Mouse (Mus musculus) midbrain, embryonic 13.5 days (tissue): ENCODE data around the gene Atpaf1. TPM values are rescaled to one million over a fixed set of nuclear protein-coding genes. Genes with fewer than 3 reads are reported as not detected.

Experiments used
- ATAC-seq: fragments of 200-750 bp; cut with Nextera tagmentation; 2 replicates; pipeline ENCODE4 v1.8.0; 2017; ENCODE audit warnings: mild to moderate bottlenecking, moderate TSS enrichment, moderate library complexity
- H3K27ac ChIP-seq: fragments of 300-500 bp; sonication (generic); 2 replicates; pipeline ENCODE4 v1.5.1; 2015; ENCODE audit warnings: inconsistent platforms, mild to moderate bottlenecking, moderate library complexity
- H3K27me3 ChIP-seq: fragments of 300-500 bp; sonication (generic); 2 replicates; pipeline ENCODE4 v1.6.1; 2015; ENCODE audit warnings: mild to moderate bottlenecking, inconsistent platforms
- H3K36me3 ChIP-seq: fragments of 300-500 bp; sonication (generic); 2 replicates; pipeline ENCODE4 v1.6.1; 2015; ENCODE audit warnings: mild to moderate bottlenecking, inconsistent platforms
- H3K4me1 ChIP-seq: fragments of 300-500 bp; sonication (generic); replicated peaks from 2 replicates; pipeline ENCODE4 v1.6.1; 2015; ENCODE audit warnings: inconsistent platforms
- H3K4me2 ChIP-seq: fragments of 300-500 bp; sonication (generic); replicated peaks from 2 replicates; pipeline ENCODE4 v1.6.1; 2015; ENCODE audit warnings: moderate library complexity, mild to moderate bottlenecking, inconsistent platforms
- H3K4me3 ChIP-seq: fragments of 300-500 bp; sonication (generic); replicated peaks from 2 replicates; pipeline ENCODE4 v1.5.1; 2015; ENCODE audit warnings: mild to moderate bottlenecking, inconsistent platforms
- H3K9ac ChIP-seq: fragments of 300-500 bp; sonication (generic); replicated peaks from 2 replicates; pipeline ENCODE4 v1.6.1; 2015; ENCODE audit warnings: mild to moderate bottlenecking, inconsistent platforms
- H3K9me3 ChIP-seq: fragments of 300-500 bp; sonication (generic); 2 replicates; pipeline ENCODE4 v1.6.1; 2016; ENCODE audit warnings: mild to moderate bottlenecking, inconsistent platforms
- WGBS: fragments of 180-500 bp; shearing (Covaris S2); methylation state at CpG from one replicate; pipeline ENCODE4 v1.1.7; 2015; 5-methylcytosine and 5-hydroxymethylcytosine counted together
- polyA plus RNA-seq: library from polyadenylated mRNA; unstranded; fragments of >200 nt; fragmentation: Nextera tagmentation; extraction: Ambion mirVana; gene quantifications from 2 replicates; pipeline ENCODE4 v1.2.1, GENCODE M21; 2015

Atpaf1 gene
- polyA plus RNA-seq, 1 experiment from 2014 or later, result 38.7 TPM

GRCm38 (mm10) chr4:115820199-115820598 lies 35.6 kb downstream of the Atpaf1 start:
- Histone ChIP-seq H3K4me1 (no peaks in the 10 kb centered on the region), H3K36me3 (peaks cover 13% of the 10 kb centered on the region; the same call in 1 of the 2 replicates), H3K9ac (no peak overlapping the region), H3K4me3 (no peak overlapping the region), H3K27me3 (no peaks in the 10 kb centered on the region), H3K27ac (no peak overlapping the region), H3K9me3 (no peaks in the 10 kb centered on the region), H3K4me2 (no peak overlapping the region)
- ATAC-seq, result no peak
- 90% methylated on average over 3 of the region's 3 CpGs for WGBS

DNA sequence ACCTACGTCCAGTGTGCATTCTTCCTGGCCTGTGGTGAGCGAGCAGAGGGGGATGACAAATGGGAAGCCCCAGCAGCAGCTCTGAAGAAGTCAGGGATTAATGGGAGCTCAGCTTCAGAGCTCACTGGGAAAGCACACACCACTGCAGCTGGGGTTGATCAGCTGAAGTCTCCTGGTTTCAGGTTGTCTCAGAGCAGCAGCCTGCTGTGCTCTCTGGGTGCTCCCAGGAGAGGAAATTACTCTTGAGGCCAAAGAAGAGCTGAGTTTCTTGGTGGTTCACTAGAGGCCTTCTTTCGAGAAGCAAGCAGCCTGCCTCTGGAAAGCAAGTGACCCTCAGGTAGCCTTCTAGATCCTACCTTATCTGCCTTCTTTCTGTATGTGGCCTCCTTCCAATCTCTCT lies 36.3 kb downstream of the Atpaf1 start:
- peaks cover 6% of the 10 kb centered on the region; the same call in 1 of the 2 replicates for H3K36me3 ChIP-seq
- WGBS, result 72% methylated on average over 3 of the region's 3 CpGs
- H3K9ac ChIP-seq, result no peak overlapping the region
- H3K4me1 ChIP-seq, result no peaks in the 10 kb centered on the region
- ATAC-seq, result no peak
- H3K27me3 ChIP-seq, result no peaks in the 10 kb centered on the region
- no peaks in the 10 kb centered on the region for H3K9me3 ChIP-seq
- no peak overlapping the region for H3K27ac ChIP-seq
- H3K4me3 ChIP-seq, result no peak overlapping the region
- no peak overlapping the region for H3K4me2 ChIP-seq

DNA sequence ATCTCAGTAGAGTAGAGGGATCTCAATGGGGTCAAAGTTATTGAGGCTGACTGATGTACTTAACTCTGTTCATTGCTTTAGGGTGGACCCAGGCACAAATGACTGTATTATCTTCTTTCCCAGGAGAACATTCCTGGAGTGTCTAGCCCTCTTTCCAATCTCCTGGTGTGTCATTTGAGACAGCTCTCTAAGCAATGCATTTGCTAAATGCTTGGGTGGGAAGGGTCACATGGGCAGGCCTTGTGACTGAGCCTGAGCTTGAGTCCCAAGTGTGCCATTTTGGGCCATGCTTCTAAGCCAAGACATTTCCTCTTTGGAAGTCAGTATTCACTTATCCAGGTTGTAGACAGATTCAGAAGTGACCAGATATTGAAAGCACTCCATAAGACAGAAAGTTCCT lies 36.8 kb downstream of the Atpaf1 start:
- H3K36me3 ChIP-seq, result peaks cover 3% of the 10 kb centered on the region; the same call in 1 of the 2 replicates
- H3K9ac ChIP-seq, result no peak overlapping the region
- no peaks in the 10 kb centered on the region for H3K27me3 ChIP-seq
- H3K4me3 ChIP-seq, result no peak overlapping the region
- H3K4me2 ChIP-seq, result no peak overlapping the region
- H3K4me1 ChIP-seq, result no peaks in the 10 kb centered on the region
- no peak for ATAC-seq
- no peak overlapping the region for H3K27ac ChIP-seq
- H3K9me3 ChIP-seq, result no peaks in the 10 kb centered on the region

GRCm38 (mm10) chr4:115821928-115822327 lies 37.3 kb downstream of the Atpaf1 start:
- peaks cover 3% of the 10 kb centered on the region; the same call in 1 of the 2 replicates for H3K36me3 ChIP-seq
- WGBS, result 82% methylated on average over 3 of the region's 3 CpGs
- no peak overlapping the region for H3K27ac ChIP-seq
- no peak overlapping the region for H3K9ac ChIP-seq
- H3K9me3 ChIP-seq, result no peaks in the 10 kb centered on the region
- H3K4me3 ChIP-seq, result no peak overlapping the region
- no peaks in the 10 kb centered on the region for H3K4me1 ChIP-seq
- no peak for ATAC-seq
- no peaks in the 10 kb centered on the region for H3K27me3 ChIP-seq
- no peak overlapping the region for H3K4me2 ChIP-seq

DNA sequence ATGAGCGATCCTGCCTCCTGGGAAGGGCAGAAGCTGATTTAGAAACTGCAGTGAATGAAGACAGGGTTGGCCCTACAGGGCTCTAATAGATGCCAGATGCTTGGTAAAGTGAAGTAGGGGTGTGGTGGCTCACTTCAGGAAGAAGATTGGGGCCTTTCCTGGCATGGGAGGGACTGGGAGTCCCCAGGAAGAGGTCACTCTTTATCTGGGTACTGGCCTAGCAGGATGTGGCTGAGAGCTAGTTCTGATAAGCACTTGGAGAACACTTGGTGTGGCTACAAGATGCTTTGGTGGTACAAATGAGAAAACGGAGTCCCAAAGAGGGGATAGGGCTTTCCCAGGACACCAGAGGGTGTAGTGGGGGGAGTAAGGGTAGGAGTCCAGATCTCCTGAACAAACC lies 39.6 kb downstream of the Atpaf1 start:
- H3K9ac ChIP-seq, result no peak overlapping the region
- H3K9me3 ChIP-seq, result no peaks in the 10 kb centered on the region
- peaks cover 4% of the 10 kb centered on the region; the same call in 1 of the 2 replicates for H3K27me3 ChIP-seq
- no peak overlapping the region for H3K4me3 ChIP-seq
- H3K36me3 ChIP-seq, result peaks cover 3% of the 10 kb centered on the region; the same call in 1 of the 2 replicates
- H3K4me1 ChIP-seq, result peaks cover 13% of the 10 kb centered on the region
- no peak overlapping the region for H3K27ac ChIP-seq
- 79% methylated on average over 2 of the region's 2 CpGs for WGBS
- H3K4me2 ChIP-seq, result no peak overlapping the region
- no peak for ATAC-seq

DNA sequence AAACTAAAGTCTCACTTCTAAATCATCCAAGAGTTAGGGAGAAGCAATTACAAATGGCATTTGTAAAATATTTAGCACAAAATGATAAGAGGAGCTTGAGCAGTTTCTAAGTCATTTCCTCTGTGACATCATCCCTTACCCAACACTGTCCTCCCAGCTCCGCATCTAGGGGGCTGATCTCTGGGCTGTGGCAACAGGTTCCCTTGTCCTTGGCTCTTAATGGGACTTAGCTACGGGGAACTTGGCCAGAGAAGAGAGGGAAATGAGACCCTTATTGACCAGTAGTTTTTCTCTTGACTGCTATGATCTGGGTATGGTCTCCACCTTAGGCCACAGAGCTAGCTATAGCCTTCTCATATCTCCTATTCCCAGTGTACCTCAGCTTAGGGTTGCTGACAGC lies 40.7 kb downstream of the Atpaf1 start:
- H3K4me1 ChIP-seq, result peaks cover 13% of the 10 kb centered on the region
- H3K4me2 ChIP-seq, result no peak overlapping the region
- no peak for ATAC-seq
- no peak overlapping the region for H3K9ac ChIP-seq
- H3K9me3 ChIP-seq, result no peaks in the 10 kb centered on the region
- no peak overlapping the region for H3K4me3 ChIP-seq
- 78% methylated on average over 2 of the region's 2 CpGs for WGBS
- no peaks in the 10 kb centered on the region; the same call in 1 of the 2 replicates for H3K36me3 ChIP-seq
- H3K27me3 ChIP-seq, result peaks cover 12% of the 10 kb centered on the region
- H3K27ac ChIP-seq, result no peak overlapping the region

DNA sequence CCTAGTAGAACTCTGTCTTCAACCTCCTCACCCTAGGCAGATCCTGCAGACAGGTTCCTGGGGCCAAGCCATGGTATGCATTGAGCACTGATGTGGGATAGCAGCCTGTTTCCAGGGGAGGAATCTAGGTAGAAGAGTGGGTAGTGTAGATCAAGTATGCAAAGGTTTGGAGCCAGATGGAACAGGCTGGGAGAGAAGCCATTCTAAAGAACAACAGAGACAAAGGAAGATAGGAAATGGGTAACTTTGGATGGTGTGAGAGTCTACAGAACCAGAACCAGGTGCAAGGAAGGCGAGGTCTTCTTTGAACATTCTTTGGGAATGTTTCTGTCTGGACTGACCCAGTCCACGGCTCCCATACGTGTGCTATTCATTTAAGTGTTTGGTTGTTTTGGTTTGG lies 42.5 kb downstream of the Atpaf1 start:
- peak overlapping the region; percentile 80; the same call in 1 of the 2 replicates for H3K4me3 ChIP-seq
- no peak overlapping the region for H3K27ac ChIP-seq
- no peak overlapping the region for H3K9ac ChIP-seq
- ATAC-seq, result no peak
- H3K4me2 ChIP-seq, result 0 out of 2 replicates have a peak overlapping the region, but pooled peaks have one; percentile 82
- H3K4me1 ChIP-seq, result peaks cover 13% of the 10 kb centered on the region
- no peaks in the 10 kb centered on the region for H3K9me3 ChIP-seq
- peaks cover 13% of the 10 kb centered on the region for H3K27me3 ChIP-seq
- 78% methylated on average over 3 of the region's 3 CpGs for WGBS
- no peaks in the 10 kb centered on the region for H3K36me3 ChIP-seq

GRCm38 (mm10) chr4:115827535-115827887 lies 42.9 kb downstream of the Atpaf1 start:
- H3K9me3 ChIP-seq, result no peaks in the 10 kb centered on the region
- H3K36me3 ChIP-seq, result no peaks in the 10 kb centered on the region
- H3K9ac ChIP-seq, result peak overlapping the region; percentile 79
- peaks cover 13% of the 10 kb centered on the region for H3K4me1 ChIP-seq
- peak overlapping the region; percentile 82 for H3K4me2 ChIP-seq
- no peak overlapping the region; the same call in 1 of the 2 replicates for H3K27ac ChIP-seq
- H3K27me3 ChIP-seq, result peaks cover 13% of the 10 kb centered on the region
- ATAC-seq, result peak; percentile 5; the same call in 1 of the 2 replicates
- H3K4me3 ChIP-seq, result peak overlapping the region; percentile 80
- WGBS, result 3% methylated on average over 4 of the region's 4 CpGs

DNA sequence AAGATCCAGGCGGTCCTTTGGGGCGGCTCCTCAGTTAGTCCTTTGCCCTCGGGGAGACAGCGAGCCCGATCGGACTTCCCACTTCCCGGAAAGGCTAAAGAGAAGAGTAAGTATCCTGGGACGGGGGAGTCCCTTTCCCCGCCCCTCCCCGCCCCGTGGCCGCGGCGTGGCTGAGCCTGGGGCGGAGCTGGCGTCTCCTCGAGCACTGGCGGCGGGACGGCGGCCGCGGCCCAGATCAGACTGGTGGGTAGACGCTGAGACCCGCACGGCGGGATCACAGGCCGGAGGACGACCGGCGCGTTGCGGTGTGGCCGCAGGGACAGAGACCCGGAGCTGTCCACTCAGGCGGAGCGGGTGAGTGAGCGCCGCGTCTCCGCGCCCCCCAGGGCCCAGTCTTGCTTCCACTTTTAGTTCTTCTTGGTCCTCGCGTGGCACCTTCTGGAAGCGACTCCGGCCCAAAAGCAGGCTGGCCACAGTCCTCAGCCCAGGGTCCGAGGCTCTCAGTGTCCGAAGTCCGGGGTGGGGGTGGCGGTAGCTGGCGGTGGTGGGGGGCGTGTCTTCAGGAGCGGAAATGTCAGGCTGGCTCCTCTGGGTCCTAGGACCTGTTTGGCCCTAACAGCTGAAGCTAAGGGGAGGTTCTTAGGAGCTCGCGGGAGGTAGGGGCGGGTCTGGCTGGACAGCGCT lies 43.4 kb downstream of the Atpaf1 start, which contains the start of gene Mob3c:
Mob3c (plus strand) TSS at position 205 of the 684 bp plus-strand sequence.
- Histone ChIP-seq H3K9me3 (no peaks in the 10 kb centered on the region), H3K4me1 (peaks cover 13% of the 10 kb centered on the region), H3K27ac (peak within 1 kb of the TSS; percentile 51; the same call in 1 of the 2 replicates), H3K4me2 (peak within 1 kb of the TSS; percentile 82), H3K27me3 (peaks cover 13% of the 10 kb centered on the region), H3K9ac (peak within 1 kb of the TSS; percentile 79), H3K4me3 (peak within 1 kb of the TSS; percentile 80), H3K36me3 (no peaks in the 10 kb centered on the region)
- peak; percentile 90 for ATAC-seq
- under 1% methylated on average over 47 of the region's 57 CpGs for WGBS

- Histone ChIP-seq H3K4me2 (peak overlapping the region; percentile 82), H3K27ac (no peak overlapping the region), H3K27me3 (peaks cover 13% of the 10 kb centered on the region), H3K4me3 (peak overlapping the region; percentile 80), H3K36me3 (no peaks in the 10 kb centered on the region), H3K4me1 (peaks cover 13% of the 10 kb centered on the region), H3K9ac (peak overlapping the region; percentile 79), H3K9me3 (no peaks in the 10 kb centered on the region)
- WGBS, result 5% methylated on average over 8 of the region's 8 CpGs
- peak; percentile 55 for ATAC-seq
Observed at GRCm38 (mm10) chr4:115828572-115828902, 43.9 kb downstream of the Atpaf1 start.

GRCm38 (mm10) chr4:115830491-115830890 lies 45.9 kb downstream of the Atpaf1 start:
- no peak overlapping the region for H3K27ac ChIP-seq
- no peak for ATAC-seq
- H3K4me3 ChIP-seq, result no peak overlapping the region
- no peak overlapping the region for H3K9ac ChIP-seq
- no peaks in the 10 kb centered on the region for H3K9me3 ChIP-seq
- H3K4me2 ChIP-seq, result no peak overlapping the region
- 90% methylated on average over 5 of the region's 5 CpGs for WGBS
- peaks cover 13% of the 10 kb centered on the region for H3K4me1 ChIP-seq
- H3K27me3 ChIP-seq, result peaks cover 13% of the 10 kb centered on the region
- no peaks in the 10 kb centered on the region for H3K36me3 ChIP-seq

- WGBS, result 95% methylated on average over 22 of the region's 22 CpGs
- H3K36me3 ChIP-seq, result no peaks in the 10 kb centered on the region
- H3K4me2 ChIP-seq, result no peak overlapping the region
Observed at GRCm38 (mm10) chr4:115831221-115831620, 46.6 kb downstream of the Atpaf1 start.

DNA sequence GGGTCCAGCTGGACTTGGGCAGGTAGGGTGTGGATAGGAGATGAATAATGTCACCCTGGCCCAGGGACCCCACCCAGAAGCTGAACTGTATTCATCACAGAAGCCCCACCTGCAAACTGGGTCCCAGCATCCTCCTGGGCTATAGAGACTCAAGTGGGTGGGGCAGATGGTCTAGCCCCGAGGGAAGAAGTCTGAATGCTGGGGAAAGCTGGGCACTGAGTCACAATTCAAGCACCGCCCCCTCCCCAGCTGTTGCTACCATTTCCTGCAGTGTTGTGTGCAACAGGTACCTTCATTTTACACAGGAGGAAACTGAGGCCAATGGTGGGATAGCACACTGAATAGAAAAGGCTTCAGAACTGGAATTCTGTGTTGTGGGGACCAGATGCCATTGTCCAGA lies 47.4 kb downstream of the Atpaf1 start:
- H3K36me3 ChIP-seq, result no peaks in the 10 kb centered on the region
- H3K4me1 ChIP-seq, result peaks cover 13% of the 10 kb centered on the region
- no peak overlapping the region for H3K4me3 ChIP-seq
- no peak overlapping the region for H3K27ac ChIP-seq
- no peak overlapping the region for H3K9ac ChIP-seq
- no peak overlapping the region for H3K4me2 ChIP-seq
- no peaks in the 10 kb centered on the region for H3K9me3 ChIP-seq
- peaks cover 13% of the 10 kb centered on the region for H3K27me3 ChIP-seq
- 68% methylated on average over 2 of the region's 2 CpGs for WGBS
- ATAC-seq, result no peak

More at GRCm38 (mm10) chr4:115831221-115831620, 46.6 kb downstream of the Atpaf1 start:
- Histone ChIP-seq H3K27ac (no peak overlapping the region), H3K9ac (no peak overlapping the region), H3K9me3 (no peaks in the 10 kb centered on the region), H3K27me3 (peaks cover 13% of the 10 kb centered on the region), H3K4me3 (no peak overlapping the region), H3K4me1 (peaks cover 13% of the 10 kb centered on the region)
- ATAC-seq, result no peak
